Mouse (Mus musculus): ENCODE measurements around the gene Slc25a51. TPM values are rescaled to one million over a fixed set of nuclear protein-coding genes. Genes with fewer than 3 reads are reported as not detected.
A peak's percentile ranks its signal among the peaks of the same experiment; 100 is the strongest.

Slc25a51 gene
- polyA plus RNA-seq (2016; fragmentation: Nextera tagmentation; extraction: Ambion mirVana): 80.8 and 87.7 TPM in 2 replicates

DNA sequence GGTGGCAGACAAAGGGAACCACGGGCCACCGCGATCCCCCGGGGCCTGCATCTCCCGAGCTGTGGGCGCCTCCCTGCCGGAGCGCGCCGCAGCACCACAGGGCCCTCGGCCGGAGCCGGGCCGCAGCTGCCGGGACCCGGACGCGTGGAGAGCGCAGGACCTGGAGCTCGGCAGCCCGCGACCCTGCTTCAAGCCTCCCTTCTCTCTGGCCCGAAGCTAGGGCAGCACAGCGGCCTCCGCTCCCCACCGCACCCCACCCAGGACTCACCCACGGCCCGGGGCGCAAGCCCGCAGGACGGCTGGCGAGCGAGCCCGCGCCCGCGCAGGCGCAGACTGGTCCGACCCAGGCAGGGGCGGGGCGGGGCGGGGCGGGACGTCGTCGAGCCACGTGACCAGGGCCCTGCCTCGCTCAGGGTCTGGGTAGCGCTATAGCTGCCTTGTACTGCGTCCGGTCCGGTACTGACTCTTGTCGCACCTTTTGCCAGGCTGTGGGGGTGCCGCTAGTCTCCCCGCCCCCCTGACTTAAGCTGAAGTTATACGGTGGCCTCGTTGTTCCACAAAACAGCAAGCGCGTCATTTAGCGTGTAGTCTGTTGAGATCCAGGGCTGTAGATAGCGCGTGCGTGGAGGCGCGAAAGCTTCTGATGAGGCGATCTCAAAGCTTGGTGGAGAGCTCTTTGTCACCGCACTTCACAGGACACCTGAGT is at the start of gene Slc25a51:
TSS of gene Slc25a51 (minus strand) at position 340 of the 706 bp plus-strand sequence.
- Histone ChIP-seq H3K36me3 (peaks cover 10% of the 10 kb centered on the region), H3K4me1 (peaks cover 29% of the 10 kb centered on the region), H3K9ac (replicated peaks) (peak within 1 kb of the TSS; percentile 97), H3K27me3 (peaks cover 12% of the 10 kb centered on the region), H3K4me3 (peak within 1 kb of the TSS; percentile 96), H3K4me2 (replicated peaks) (peak within 1 kb of the TSS; percentile 60), H3K27ac (replicated peaks) (peak within 1 kb of the TSS; percentile 93), H3K9me3 (no peaks in the 10 kb centered on the region)
- peak; percentile 97 for ATAC-seq (ENCODE audit: low FRiP score, low read depth)
- under 1% methylated on average over 56 of the region's 67 CpGs for WGBS

- no peak for ATAC-seq (ENCODE audit: low FRiP score, low read depth)
- no peak overlapping the region for H3K27ac ChIP-seq (replicated peaks)
- no peaks in the 10 kb centered on the region for H3K36me3 ChIP-seq
- no peak overlapping the region for H3K4me2 ChIP-seq (replicated peaks)
- no peak overlapping the region for H3K4me3 ChIP-seq
- H3K4me1 ChIP-seq: peaks cover 14% of the 10 kb centered on the region
- H3K27me3 ChIP-seq: 0 out of 2 replicates have a peak, but pooled peaks cover 5% of the 10 kb centered on the region
- WGBS: 86% methylated on average over 2 of the region's 2 CpGs
- no peak overlapping the region for H3K9ac ChIP-seq (replicated peaks)
- H3K9me3 ChIP-seq: no peaks in the 10 kb centered on the region
Observed at GRCm38 (mm10) chr4:45457543-45457942, 49.0 kb upstream of the Slc25a51 start.

DNA sequence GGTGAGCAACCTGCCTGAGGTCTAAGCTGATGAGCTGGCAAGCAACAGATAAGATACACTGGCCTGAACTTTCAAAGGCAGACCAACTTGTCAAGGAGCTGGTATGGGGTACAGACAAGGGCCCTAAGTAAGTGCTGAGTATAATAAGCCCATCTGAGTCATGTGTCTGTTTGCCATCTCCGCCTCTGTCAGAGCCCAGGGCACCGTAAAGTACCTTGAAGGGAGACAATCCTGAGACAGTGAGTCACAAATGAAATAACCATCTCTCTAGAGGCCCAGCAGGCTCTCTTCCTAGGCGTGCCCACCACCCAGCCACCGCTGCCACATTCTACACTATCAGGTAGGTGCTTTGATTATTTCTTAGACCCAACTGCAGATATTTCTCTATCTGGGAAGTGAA is 46.4 kb upstream of the Slc25a51 start:
- Histone ChIP-seq H3K4me2 (replicated peaks) (no peak overlapping the region), H3K4me1 (peaks cover 16% of the 10 kb centered on the region), H3K4me3 (no peak overlapping the region), H3K27me3 (0 out of 2 replicates have a peak, but pooled peaks cover 5% of the 10 kb centered on the region), H3K36me3 (no peaks in the 10 kb centered on the region), H3K9me3 (no peaks in the 10 kb centered on the region), H3K27ac (replicated peaks) (no peak overlapping the region), H3K9ac (replicated peaks) (no peak overlapping the region)
- WGBS: 91% methylated on average over 4 of the region's 4 CpGs
- no peak for ATAC-seq (ENCODE audit: low FRiP score, low read depth)

DNA sequence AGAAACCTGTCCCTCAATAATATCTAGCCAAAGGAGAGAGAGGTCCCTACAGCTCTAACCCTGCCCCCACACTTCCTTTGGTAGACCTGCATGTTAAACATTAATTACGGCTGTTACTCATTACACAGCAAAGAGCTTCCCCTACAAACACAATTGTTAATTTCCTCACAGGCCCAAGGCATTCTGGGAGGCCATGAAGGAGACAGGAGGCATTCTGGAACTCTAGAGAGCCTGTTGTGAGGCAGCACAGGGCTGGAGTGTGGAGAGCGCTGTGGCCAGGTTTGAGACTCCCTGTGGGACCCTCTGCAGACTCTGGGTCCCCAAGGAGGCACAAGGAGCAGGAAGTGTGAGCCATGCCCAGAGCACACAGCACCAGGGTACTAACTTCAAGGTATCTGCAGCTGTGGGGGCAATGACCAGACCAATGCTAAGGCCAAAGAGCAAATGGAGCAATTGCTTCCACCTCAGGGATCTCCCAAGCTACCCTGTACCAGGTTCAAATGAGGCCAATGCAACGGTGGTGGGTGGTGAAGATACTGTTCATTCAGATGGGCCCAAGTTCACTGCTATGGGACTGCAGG is 44.8 kb upstream of the Slc25a51 start:
- no peak overlapping the region for H3K4me2 ChIP-seq (replicated peaks)
- WGBS: 78% methylated on average over 3 of the region's 3 CpGs
- no peaks in the 10 kb centered on the region for H3K36me3 ChIP-seq
- peaks cover 28% of the 10 kb centered on the region for H3K4me1 ChIP-seq
- H3K27ac ChIP-seq (replicated peaks): no peak overlapping the region
- no peak overlapping the region for H3K4me3 ChIP-seq
- no peaks in the 10 kb centered on the region for H3K9me3 ChIP-seq
- no peak for ATAC-seq (ENCODE audit: low FRiP score, low read depth)
- 0 out of 2 replicates have a peak, but pooled peaks cover 5% of the 10 kb centered on the region for H3K27me3 ChIP-seq
- no peak overlapping the region for H3K9ac ChIP-seq (replicated peaks)

DNA sequence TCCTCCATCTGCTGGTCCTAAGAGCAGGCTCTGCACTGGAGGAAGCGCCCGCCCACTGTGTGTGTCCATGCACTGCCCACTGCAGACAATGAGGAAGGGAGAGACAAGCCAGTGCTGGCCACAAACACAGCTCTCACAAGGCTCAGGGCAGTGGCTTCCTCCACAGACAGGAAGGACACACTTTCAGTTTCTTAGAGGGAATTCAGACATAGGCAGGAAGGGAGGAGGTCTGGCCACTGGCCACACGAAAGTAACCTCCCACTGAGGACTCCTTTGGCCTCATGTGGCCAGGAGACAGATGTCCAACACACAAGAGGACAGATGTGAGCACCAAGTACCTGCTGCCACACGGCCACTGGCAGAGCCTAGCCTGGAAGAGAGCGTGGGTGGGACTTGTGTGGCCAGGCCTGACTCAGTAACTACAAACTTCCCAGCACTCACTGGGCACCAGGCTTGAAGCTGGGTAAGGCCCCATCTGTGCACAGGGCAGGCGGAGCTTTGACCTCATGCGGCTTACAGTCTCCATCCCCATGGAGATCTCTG is 44.1 kb upstream of the Slc25a51 start:
- no peak for ATAC-seq (ENCODE audit: low FRiP score, low read depth)
- Histone ChIP-seq H3K9ac (replicated peaks) (no peak overlapping the region), H3K4me2 (replicated peaks) (no peak overlapping the region), H3K4me1 (peaks cover 28% of the 10 kb centered on the region), H3K27ac (replicated peaks) (no peak overlapping the region), H3K4me3 (no peak overlapping the region), H3K27me3 (0 out of 2 replicates have a peak, but pooled peaks cover 1% of the 10 kb centered on the region), H3K9me3 (no peaks in the 10 kb centered on the region), H3K36me3 (no peaks in the 10 kb centered on the region)
- WGBS: 68% methylated on average over 7 of the region's 7 CpGs

DNA sequence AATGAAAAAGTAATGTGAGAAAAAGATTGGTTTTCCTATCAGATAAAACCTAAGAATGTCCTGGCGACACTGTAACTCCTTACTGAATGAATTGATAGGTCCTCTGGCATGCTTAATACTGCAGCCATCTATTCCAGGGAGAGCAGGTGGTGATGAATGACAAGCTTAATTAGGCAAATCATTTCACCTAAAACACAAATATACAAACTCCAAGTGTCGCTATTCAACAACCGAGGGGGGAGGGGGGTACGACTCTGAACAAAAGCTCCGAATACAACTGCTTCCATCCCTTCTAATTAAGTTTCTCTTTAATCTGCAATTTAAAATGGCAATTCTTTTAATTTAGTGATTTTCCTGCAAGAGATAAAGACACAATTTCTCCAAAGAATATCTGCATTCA is 40.4 kb upstream of the Slc25a51 start:
- H3K4me3 ChIP-seq: no peak overlapping the region
- no peak overlapping the region for H3K9ac ChIP-seq (replicated peaks)
- no peaks in the 10 kb centered on the region for H3K36me3 ChIP-seq
- H3K4me1 ChIP-seq: peaks cover 30% of the 10 kb centered on the region
- no peak overlapping the region for H3K4me2 ChIP-seq (replicated peaks)
- H3K9me3 ChIP-seq: no peaks in the 10 kb centered on the region
- no peak overlapping the region for H3K27ac ChIP-seq (replicated peaks)
- no peak for ATAC-seq (ENCODE audit: low FRiP score, low read depth)
- H3K27me3 ChIP-seq: no peaks in the 10 kb centered on the region
- 68% methylated on average over 5 of the region's 5 CpGs for WGBS

GRCm38 (mm10) chr4:45448481-45448880 is 39.9 kb upstream of the Slc25a51 start:
- Histone ChIP-seq H3K9me3 (no peaks in the 10 kb centered on the region), H3K4me1 (peaks cover 28% of the 10 kb centered on the region), H3K9ac (replicated peaks) (no peak overlapping the region), H3K36me3 (no peaks in the 10 kb centered on the region), H3K27me3 (no peaks in the 10 kb centered on the region), H3K27ac (replicated peaks) (no peak overlapping the region), H3K4me3 (no peak overlapping the region), H3K4me2 (replicated peaks) (no peak overlapping the region)
- no peak for ATAC-seq (ENCODE audit: low FRiP score, low read depth)
- WGBS: 92% methylated on average over 7 of the region's 7 CpGs

DNA sequence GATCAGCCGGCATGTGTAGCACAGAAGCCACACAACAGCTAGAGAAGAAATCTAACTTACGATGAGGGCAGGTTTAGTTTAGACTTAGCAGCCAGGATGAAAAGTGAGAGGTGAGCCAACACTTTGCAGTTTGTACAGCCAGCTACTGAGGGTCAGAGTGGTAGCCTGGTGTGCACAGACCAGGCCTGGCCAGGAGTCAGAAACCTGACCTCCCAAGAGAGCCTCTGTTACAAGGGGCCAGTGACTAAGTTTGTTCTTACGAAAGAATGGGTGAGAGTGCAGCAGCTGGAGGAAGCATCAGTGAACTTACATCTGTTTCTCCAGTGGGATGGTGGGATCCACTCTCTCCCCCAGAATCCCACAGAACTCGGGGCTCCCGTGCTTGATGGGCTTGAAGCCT is 38.6 kb upstream of the Slc25a51 start:
- Histone ChIP-seq H3K27me3 (no peaks in the 10 kb centered on the region), H3K9me3 (no peaks in the 10 kb centered on the region), H3K4me2 (replicated peaks) (no peak overlapping the region), H3K4me3 (no peak overlapping the region), H3K27ac (replicated peaks) (no peak overlapping the region), H3K4me1 (peaks cover 20% of the 10 kb centered on the region), H3K9ac (replicated peaks) (no peak overlapping the region), H3K36me3 (no peaks in the 10 kb centered on the region)
- WGBS: 93% methylated on average over 5 of the region's 5 CpGs
- ATAC-seq (ENCODE audit: low FRiP score, low read depth): no peak

DNA sequence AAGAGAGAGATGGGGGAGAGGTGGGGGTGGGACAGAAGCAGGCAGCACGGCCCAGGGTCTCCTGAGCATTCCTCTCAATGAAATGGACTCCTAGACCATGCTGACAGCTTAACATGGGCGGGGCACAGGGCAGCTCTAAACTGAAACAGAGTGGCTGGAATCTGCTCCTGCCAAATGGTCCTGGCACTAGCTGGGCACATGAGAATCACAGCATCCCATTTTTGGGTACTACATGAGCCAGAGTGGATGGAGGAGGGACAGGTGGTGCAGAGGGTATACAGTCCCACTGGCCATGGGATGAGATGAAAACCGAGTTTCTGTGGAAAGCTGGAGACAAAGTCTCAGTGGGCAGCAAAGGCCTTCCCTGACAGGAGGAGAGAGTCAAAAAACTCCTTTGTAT is 36.7 kb upstream of the Slc25a51 start:
- H3K9me3 ChIP-seq: no peaks in the 10 kb centered on the region
- no peak overlapping the region for H3K4me3 ChIP-seq
- H3K36me3 ChIP-seq: no peaks in the 10 kb centered on the region
- no peak overlapping the region for H3K4me2 ChIP-seq (replicated peaks)
- ATAC-seq (ENCODE audit: low FRiP score, low read depth): no peak
- H3K9ac ChIP-seq (replicated peaks): no peak overlapping the region
- WGBS: 55% methylated on average over 3 of the region's 3 CpGs
- H3K4me1 ChIP-seq: peaks cover 17% of the 10 kb centered on the region
- no peak overlapping the region for H3K27ac ChIP-seq (replicated peaks)
- H3K27me3 ChIP-seq: no peaks in the 10 kb centered on the region

DNA sequence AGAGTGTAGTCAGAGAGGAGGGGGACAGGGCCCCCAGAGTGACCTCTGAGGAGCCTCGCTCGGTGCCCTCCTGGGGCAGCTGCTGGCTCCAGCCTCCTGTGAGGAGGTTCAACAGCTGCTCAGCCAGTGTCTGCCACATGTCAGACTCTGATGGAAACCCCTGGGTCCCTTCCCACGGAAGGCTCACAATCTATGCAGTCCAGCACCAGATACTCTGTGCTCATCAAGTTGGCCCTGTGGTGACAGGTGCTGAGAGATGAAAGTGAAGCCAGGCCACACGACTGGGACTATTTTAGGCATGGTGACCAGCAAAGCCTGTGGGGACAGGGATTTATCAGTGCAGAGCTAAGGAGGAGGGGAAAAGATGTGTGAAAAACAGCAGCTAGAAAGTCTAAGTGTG is 36.2 kb upstream of the Slc25a51 start:
- 58% methylated on average over 4 of the region's 4 CpGs for WGBS
- no peaks in the 10 kb centered on the region for H3K36me3 ChIP-seq
- no peak for ATAC-seq (ENCODE audit: low FRiP score, low read depth)

GRCm38 (mm10) chr4:45443652-45444051 is 35.1 kb upstream of the Slc25a51 start:
- no peak for ATAC-seq (ENCODE audit: low FRiP score, low read depth)
- H3K4me2 ChIP-seq (replicated peaks): no peak overlapping the region
- no peak overlapping the region for H3K9ac ChIP-seq (replicated peaks)
- H3K27me3 ChIP-seq: no peaks in the 10 kb centered on the region
- H3K36me3 ChIP-seq: no peaks in the 10 kb centered on the region
- H3K27ac ChIP-seq (replicated peaks): no peak overlapping the region
- H3K9me3 ChIP-seq: no peaks in the 10 kb centered on the region
- H3K4me1 ChIP-seq: peaks cover 6% of the 10 kb centered on the region
- H3K4me3 ChIP-seq: no peak overlapping the region
- WGBS: 85% methylated on average over 7 of the region's 7 CpGs

More for the DNA sequence above, 36.2 kb upstream of the Slc25a51 start:
- Histone ChIP-seq H3K27ac (replicated peaks) (no peak overlapping the region), H3K4me2 (replicated peaks) (no peak overlapping the region), H3K4me1 (peaks cover 12% of the 10 kb centered on the region), H3K27me3 (no peaks in the 10 kb centered on the region), H3K9me3 (no peaks in the 10 kb centered on the region), H3K9ac (replicated peaks) (no peak overlapping the region), H3K4me3 (no peak overlapping the region)

GRCm38 (mm10) chr4:45442237-45442636 is 33.7 kb upstream of the Slc25a51 start:
- 65% methylated on average over 3 of the region's 3 CpGs for WGBS
- H3K36me3 ChIP-seq: no peaks in the 10 kb centered on the region
- H3K9me3 ChIP-seq: no peaks in the 10 kb centered on the region
- H3K27ac ChIP-seq (replicated peaks): no peak overlapping the region
- no peaks in the 10 kb centered on the region for H3K27me3 ChIP-seq
- H3K9ac ChIP-seq (replicated peaks): no peak overlapping the region
- H3K4me3 ChIP-seq: no peak overlapping the region
- ATAC-seq (ENCODE audit: low FRiP score, low read depth): no peak
- no peak overlapping the region for H3K4me2 ChIP-seq (replicated peaks)
- peaks cover 13% of the 10 kb centered on the region for H3K4me1 ChIP-seq

Data from midbrain, embryonic 12.5 days (tissue).